ENCODE assay signal across 29 mouse cellular contexts in genomic region chr7:90073865-90074264, GRCm38 (mm10). TPM values are rescaled to one million over a fixed set of nuclear protein-coding genes. Genes with fewer than 3 reads are reported as not detected.
A peak's percentile ranks its signal among the peaks of the same experiment; 100 is the strongest.
DNase-seq lines count a peak whose midpoint lies in the region; ATAC-seq and TF ChIP-seq lines count a peak whose summit lies in the region.
"Had no signal": no experiment of that assay in that cellular context is flagged by ENCODE, and none has a peak within 500 bp of the region (broad histone marks: within the 10 kb centered on the region; RNA-seq: fewer than 3 reads in every experiment).

No protein-coding gene starts in this region.

- TF ChIP-seq CTCF in liver, embryonic 14.5 days (IDR thresholded peaks at IDR 0.05; ENCODE audit: low read depth): no peak
- TF ChIP-seq CTCF in liver, postnatal 0 days (IDR thresholded peaks at IDR 0.05; ENCODE audit: low read depth): no peak

- no peaks in the 10 kb centered on the region for H3K27me3 ChIP-seq in liver, embryonic 11.5 days (replicated peaks; ENCODE audit: control insufficient read depth, insufficient read depth, low read length)
- no peaks in the 10 kb centered on the region for H3K27me3 ChIP-seq in liver, embryonic 14.5 days (ENCODE audit: control insufficient read depth, insufficient read depth, low read length)
- no peaks in the 10 kb centered on the region for H3K27me3 ChIP-seq in liver, postnatal 0 days (ENCODE audit: insufficient read depth, low read length)
- H3K27me3 ChIP-seq in hindbrain, embryonic 11.5 days (ENCODE audit: control insufficient read depth, insufficient read depth, low read length): no peaks in the 10 kb centered on the region
- H3K27me3 ChIP-seq: CH12.LX; embryonic facial prominence, embryonic 13.5 days; forebrain, embryonic 12.5 days; forebrain, embryonic 15.5 days; heart, embryonic 12.5 days; heart, embryonic 15.5 days; hindbrain, embryonic 15.5 days had no signal

- 61% methylated on average over 5 of the region's 5 CpGs for WGBS in liver, embryonic 11.5 days
- WGBS in liver, embryonic 14.5 days (ENCODE audit: insufficient replicate concordance): 29% methylated on average over 5 of the region's 5 CpGs
- 56% methylated on average over 5 of the region's 5 CpGs for WGBS in liver, postnatal 0 days (ENCODE audit: insufficient replicate concordance)
- WGBS in hindbrain, embryonic 11.5 days: 89% methylated on average over 5 of the region's 5 CpGs

- H3K36me3 ChIP-seq in liver, embryonic 11.5 days (ENCODE audit: control insufficient read depth, insufficient read depth, low read length): no peaks in the 10 kb centered on the region
- no peaks in the 10 kb centered on the region for H3K36me3 ChIP-seq in liver, embryonic 14.5 days (replicated peaks; ENCODE audit: control insufficient read depth, insufficient read depth, low read depth)
- H3K36me3 ChIP-seq in liver, postnatal 0 days (replicated peaks; ENCODE audit: insufficient read depth, low read length): no peaks in the 10 kb centered on the region
- H3K36me3 ChIP-seq in hindbrain, embryonic 11.5 days (ENCODE audit: control insufficient read depth, insufficient read depth, low read length): no peaks in the 10 kb centered on the region
- H3K36me3 ChIP-seq: embryonic facial prominence, embryonic 10.5 days; embryonic facial prominence, embryonic 13.5 days; forebrain, embryonic 12.5 days; forebrain, embryonic 15.5 days; G1E; heart, embryonic 12.5 days; heart, embryonic 15.5 days; hindbrain, embryonic 10.5 days; hindbrain, embryonic 15.5 days had no signal

- no peak overlapping the region for H3K4me2 ChIP-seq in liver, embryonic 11.5 days
- H3K4me2 ChIP-seq in liver, embryonic 14.5 days (ENCODE audit: low read depth): peak overlapping the region; percentile 58; the same call in 1 of the 2 replicates
- H3K4me2 ChIP-seq in liver, postnatal 0 days (ENCODE audit: low read depth, low read length): no peak overlapping the region
- H3K4me2 ChIP-seq in hindbrain, embryonic 11.5 days (replicated peaks; ENCODE audit: low read depth, low read length): no peak overlapping the region
- H3K4me2 ChIP-seq: embryonic facial prominence, embryonic 13.5 days; forebrain, embryonic 12.5 days; forebrain, embryonic 15.5 days; heart, embryonic 12.5 days; heart, embryonic 15.5 days; hindbrain, embryonic 15.5 days had no signal

- TF ChIP-seq EP300 in liver, embryonic 14.5 days (IDR thresholded peaks at IDR 0.05; ENCODE audit: low read depth): peak; percentile 75
- peak; percentile 40; the same call in 1 of the 2 replicates for TF ChIP-seq EP300 in liver, postnatal 0 days (IDR thresholded peaks at IDR 0.05; ENCODE audit: low read depth)

- H3K9ac ChIP-seq in liver, embryonic 11.5 days (ENCODE audit: low read depth, low read length): no peak overlapping the region
- H3K9ac ChIP-seq in liver, embryonic 14.5 days (replicated peaks): 0 out of 2 replicates have a peak overlapping the region, but pooled peaks have one; percentile 23
- H3K9ac ChIP-seq in liver, postnatal 0 days (replicated peaks): no peak overlapping the region
- H3K9ac ChIP-seq in hindbrain, embryonic 11.5 days (ENCODE audit: low read depth, low read length): no peak overlapping the region
- H3K9ac ChIP-seq: embryonic facial prominence, embryonic 13.5 days; forebrain, embryonic 12.5 days; forebrain, embryonic 15.5 days; heart, embryonic 12.5 days; heart, embryonic 15.5 days; hindbrain, embryonic 15.5 days had no signal

- DNase-seq in liver, embryonic 11.5 days (ENCODE audit: low spot score): no peak
- DNase-seq in liver: no peak
- DNase-seq in liver, embryonic 14.5 days (ENCODE audit: low read depth in 3 of 3, low spot score in 3 of 3): no peak
- DNase-seq in liver, postnatal 0 days: no peak
- DNase-seq in spleen, postnatal 14 days (ENCODE audit: low spot score in 2 of 2): no peak
- no peak for DNase-seq in lung, postnatal 25 days (ENCODE audit: low spot score)
- DNase-seq in hindbrain, embryonic 11.5 days (ENCODE audit: low spot score): no peak
- DNase-seq: adrenal gland, adult 8-10 months; adrenal gland, postnatal 25 days; cerebellum, adult 11-12 months; cerebellum, adult 8-10 months; cerebellum, postnatal 36 days; embryo, embryonic 11 days; gastrocnemius, postnatal 14 days; heart, adult 18-20 months; heart, postnatal 10 days; heart, postnatal 36 days had no signal

- H3K4me3 ChIP-seq in liver, embryonic 11.5 days (ENCODE audit: low read depth, low read length): no peak overlapping the region
- H3K4me3 ChIP-seq in liver, embryonic 14.5 days (ENCODE audit: insufficient read depth in 1 of 2, low read depth in 2 of 2, low read length in 2 of 2): no peak overlapping the region
- no peak overlapping the region for H3K4me3 ChIP-seq in liver, postnatal 0 days (ENCODE audit: low read depth, low read length)
- H3K4me3 ChIP-seq in hindbrain, embryonic 11.5 days (ENCODE audit: low read depth, low read length): no peak overlapping the region
- H3K4me3 ChIP-seq: embryonic facial prominence, embryonic 10.5 days; embryonic facial prominence, embryonic 13.5 days; erythroblast, embryonic 14.5 days; forebrain, embryonic 12.5 days; forebrain, embryonic 15.5 days; heart, embryonic 12.5 days; heart, embryonic 15.5 days; hindbrain, embryonic 10.5 days; hindbrain, embryonic 15.5 days had no signal

- no peaks in the 10 kb centered on the region for H3K9me3 ChIP-seq in liver, embryonic 11.5 days (ENCODE audit: control insufficient read depth, low read length)
- no peaks in the 10 kb centered on the region for H3K9me3 ChIP-seq in liver, embryonic 14.5 days (ENCODE audit: control insufficient read depth, low read length)
- no peaks in the 10 kb centered on the region for H3K9me3 ChIP-seq in liver, postnatal 0 days (ENCODE audit: low read length)
- no peaks in the 10 kb centered on the region for H3K9me3 ChIP-seq in hindbrain, embryonic 11.5 days (ENCODE audit: control insufficient read depth, low read length)
- H3K9me3 ChIP-seq: embryonic facial prominence, embryonic 10.5 days; embryonic facial prominence, embryonic 13.5 days; forebrain, embryonic 12.5 days; forebrain, embryonic 15.5 days; G1E; heart, embryonic 15.5 days; hindbrain, embryonic 10.5 days; hindbrain, embryonic 15.5 days had no signal

- H3K4me1 ChIP-seq in liver, embryonic 11.5 days (replicated peaks; ENCODE audit: control insufficient read depth, insufficient read depth, low read length): peaks cover 35% of the 10 kb centered on the region
- H3K4me1 ChIP-seq in liver, embryonic 14.5 days (replicated peaks; ENCODE audit: control insufficient read depth in 2 of 2, insufficient read depth in 2 of 2, low read length in 1 of 2): peaks cover 60% of the 10 kb centered on the region in 2 experiments
- peaks cover 53% of the 10 kb centered on the region for H3K4me1 ChIP-seq in liver, postnatal 0 days (ENCODE audit: insufficient read depth)
- no peaks in the 10 kb centered on the region for H3K4me1 ChIP-seq in hindbrain, embryonic 11.5 days (replicated peaks; ENCODE audit: control insufficient read depth, insufficient read depth, low read length)
- H3K4me1 ChIP-seq: embryonic facial prominence, embryonic 10.5 days; embryonic facial prominence, embryonic 13.5 days; forebrain, embryonic 12.5 days; forebrain, embryonic 15.5 days; heart, embryonic 12.5 days; heart, embryonic 15.5 days; hindbrain, embryonic 10.5 days; hindbrain, embryonic 15.5 days had no signal

- ATAC-seq in liver, embryonic 11.5 days (replicated peaks; ENCODE audit: low FRiP score): peak; percentile 75
- ATAC-seq in liver, embryonic 14.5 days (ENCODE audit: insufficient read depth): peak; percentile 33; the same call in 1 of the 2 replicates
- ATAC-seq in liver, postnatal 0 days: no peak
- no peak for ATAC-seq in hindbrain, embryonic 11.5 days (ENCODE audit: low FRiP score)
- ATAC-seq: activated CD4-positive, CD25-positive, alpha-beta regulatory T cell, adult 4 months; forebrain, embryonic 15.5 days had no signal

- no peak overlapping the region; the same call in 1 of the 2 replicates for H3K27ac ChIP-seq in liver, embryonic 11.5 days (ENCODE audit: low read depth, low read length)
- H3K27ac ChIP-seq in liver, embryonic 14.5 days: peak overlapping the region; percentile 83
- peak overlapping the region; percentile 51; the same call in 1 of the 2 replicates for H3K27ac ChIP-seq in liver, postnatal 0 days (ENCODE audit: low read depth)
- H3K27ac ChIP-seq in hindbrain, embryonic 11.5 days (ENCODE audit: low read depth, low read length): no peak overlapping the region
- H3K27ac ChIP-seq: embryonic facial prominence, embryonic 10.5 days; embryonic facial prominence, embryonic 13.5 days; forebrain, embryonic 12.5 days; forebrain, embryonic 15.5 days; heart, embryonic 15.5 days; hindbrain, embryonic 10.5 days; hindbrain, embryonic 15.5 days had no signal

RNA-seq across cellular contexts. Expression of gene Picalm, which starts 56.1 kb away (rescaled TPM):
- polyA plus RNA-seq in liver, embryonic 11.5 days (2014; fragmentation: Nextera tagmentation; extraction: Ambion mirVana): 62.6 and 65.9 TPM in 2 replicates
- 97.1 and 138 TPM in 2 replicates for polyA plus RNA-seq in liver, embryonic 14.5 days (2012; rRNA removed)
- polyA plus RNA-seq in liver, embryonic 14.5 days (2014; fragmentation: Nextera tagmentation; extraction: Ambion mirVana): 61.5 and 63.2 TPM in 2 replicates
- 29.9 and 30.6 TPM in 2 replicates for polyA plus RNA-seq in liver, postnatal 0 days (2015; fragmentation: Nextera tagmentation; extraction: Ambion mirVana)
- 37.4 and 57.8 TPM in 2 replicates for polyA plus RNA-seq in hindbrain, embryonic 11.5 days (2014; fragmentation: Nextera tagmentation; extraction: Ambion mirVana)

Comparison
In these comparisons a context has a peak if more than half of its experiments do, and no peak if none do; other contexts are left out.
1. ATAC-seq: peak in liver, embryonic 11.5 days (single experiment) and liver, embryonic 14.5 days (single experiment); none in liver, postnatal 0 days (single experiment) and hindbrain, embryonic 11.5 days (single experiment).
2. H3K27ac ChIP-seq: peak in liver, embryonic 14.5 days (single experiment) and liver, postnatal 0 days (single experiment); none in liver, embryonic 11.5 days (single experiment) and hindbrain, embryonic 11.5 days (single experiment).